Mouse (Mus musculus) erythroblast, embryonic 14.5 days (primary cell): ENCODE measurements around the gene Mogat2. TPM values are rescaled to one million over a fixed set of nuclear protein-coding genes. Genes with fewer than 3 reads are reported as not detected.

Experiments used
- H3K27me3 ChIP-seq: 2 replicates; pipeline ENCODE4 v1.6.1; 2012; ENCODE audit warnings: inconsistent platforms; ENCODE audit not compliant: control insufficient read depth
- H3K36me3 ChIP-seq: 2 replicates; pipeline ENCODE4 v1.6.1; 2012; ENCODE audit warnings: mild to moderate bottlenecking, inconsistent platforms; ENCODE audit not compliant: control insufficient read depth
- H3K4me1 ChIP-seq: 2 replicates; pipeline ENCODE4 v1.6.1; 2012; ENCODE audit warnings: inconsistent platforms; ENCODE audit not compliant: control insufficient read depth
- H3K4me3 ChIP-seq: replicated peaks from 2 replicates; pipeline ENCODE3; 2012; ENCODE audit warnings: moderate library complexity, mild to moderate bottlenecking, inconsistent platforms
- H3K9me3 ChIP-seq: 2 replicates; pipeline ENCODE4 v1.6.1; 2012; ENCODE audit warnings: low read length, inconsistent platforms, mixed read lengths; ENCODE audit not compliant: control insufficient read depth
- GATA1 ChIP-seq: IDR thresholded peaks from 2 replicates; pipeline ENCODE4 v1.6.1; 2012; ENCODE audit warnings: low read length, inconsistent platforms, mixed read lengths
- TAL1 ChIP-seq: IDR thresholded peaks from 3 replicates; pipeline ENCODE4 v1.6.1; 2012; ENCODE audit warnings: low read length, inconsistent platforms, mixed read lengths
- polyA plus RNA-seq: library from polyadenylated mRNA; stranded (reverse); fragments of >175 nt; gene quantifications from 2 replicates; pipeline ENCODE4 v1.2.3, GENCODE M21; 2012

The Mogat2 gene
- polyA plus RNA-seq, 1 experiment, result not detected

DNA sequence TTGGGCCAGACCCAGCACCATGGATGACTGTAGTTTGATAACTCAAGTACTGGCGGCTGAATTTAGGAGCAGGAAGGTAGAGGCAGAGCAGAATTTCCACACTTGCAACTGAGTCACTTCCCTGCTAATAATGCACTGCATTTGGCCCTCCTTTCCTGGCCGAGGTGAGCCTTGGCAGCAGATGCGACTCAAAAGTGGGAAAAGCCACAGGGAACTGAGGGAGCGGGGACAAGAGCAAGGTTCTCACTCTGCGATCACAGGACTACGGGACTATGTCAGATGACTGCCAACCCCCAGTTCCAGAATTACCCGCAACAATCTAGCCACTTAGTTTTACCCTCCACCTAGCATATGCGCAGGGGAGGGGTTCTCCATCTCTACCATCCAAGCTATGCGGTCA is 59.1 kb downstream of the Mogat2 start:
- no peak overlapping the region for H3K4me3 ChIP-seq
- H3K36me3 ChIP-seq, result peaks cover 3% of the 10 kb centered on the region; the same call in 1 of the 2 replicates
- no peaks in the 10 kb centered on the region for H3K9me3 ChIP-seq
- peaks cover 16% of the 10 kb centered on the region for H3K4me1 ChIP-seq
- TF ChIP-seq GATA1 (no peak), TAL1 (no peak)
- H3K27me3 ChIP-seq, result peaks cover 30% of the 10 kb centered on the region

DNA sequence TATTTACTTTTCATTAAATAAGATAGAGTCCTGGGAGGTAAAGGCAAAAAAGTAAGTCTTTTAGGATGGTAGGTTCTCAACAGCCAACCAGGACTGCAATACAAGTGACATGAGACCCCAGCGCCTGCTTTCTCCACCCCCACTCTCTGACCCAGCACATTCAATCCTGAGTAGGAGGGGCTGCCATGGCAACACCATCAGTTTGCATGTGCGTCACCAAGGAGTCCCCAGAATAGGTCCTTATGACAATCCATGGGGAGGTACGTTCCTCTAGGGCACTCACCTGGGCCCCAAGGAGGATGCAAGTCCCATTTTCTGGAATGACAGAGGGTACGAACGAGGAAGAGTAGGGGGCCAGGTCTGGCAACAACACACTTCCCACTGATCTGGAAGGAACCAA is 61.0 kb downstream of the Mogat2 start:
- peaks cover 9% of the 10 kb centered on the region for H3K4me1 ChIP-seq
- TF ChIP-seq GATA1 (no peak), TAL1 (no peak)
- H3K4me3 ChIP-seq, result no peak overlapping the region
- H3K9me3 ChIP-seq, result no peaks in the 10 kb centered on the region
- H3K36me3 ChIP-seq, result peaks cover 3% of the 10 kb centered on the region; the same call in 1 of the 2 replicates
- peaks cover 18% of the 10 kb centered on the region for H3K27me3 ChIP-seq

DNA sequence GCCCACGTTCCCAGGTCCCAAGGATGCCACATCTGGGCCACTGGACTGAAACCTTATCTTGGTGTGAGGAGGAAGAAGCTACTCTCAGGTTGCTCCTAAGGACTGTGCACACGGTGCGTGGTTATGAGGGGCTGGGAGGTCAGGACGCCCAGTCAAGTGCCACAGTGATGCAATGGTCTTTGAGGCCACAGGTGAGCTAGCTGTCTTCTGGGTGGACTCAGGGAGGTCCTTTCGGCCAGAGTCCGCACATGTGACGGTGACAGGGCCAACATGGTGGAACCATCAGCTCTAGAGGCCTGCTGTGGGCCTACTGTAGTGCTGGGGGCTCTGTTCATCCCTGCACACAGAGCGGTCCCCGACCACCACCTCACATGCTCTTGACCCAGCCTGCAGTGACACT is 62.8 kb downstream of the Mogat2 start:
- H3K27me3 ChIP-seq, result peaks cover under 1% of the 10 kb centered on the region
- no peak overlapping the region for H3K4me3 ChIP-seq
- TF ChIP-seq TAL1 (no peak), GATA1 (no peak)
- peaks cover 3% of the 10 kb centered on the region; the same call in 1 of the 2 replicates for H3K36me3 ChIP-seq
- H3K9me3 ChIP-seq, result no peaks in the 10 kb centered on the region
- peaks cover 2% of the 10 kb centered on the region; the same call in 1 of the 2 replicates for H3K4me1 ChIP-seq

DNA sequence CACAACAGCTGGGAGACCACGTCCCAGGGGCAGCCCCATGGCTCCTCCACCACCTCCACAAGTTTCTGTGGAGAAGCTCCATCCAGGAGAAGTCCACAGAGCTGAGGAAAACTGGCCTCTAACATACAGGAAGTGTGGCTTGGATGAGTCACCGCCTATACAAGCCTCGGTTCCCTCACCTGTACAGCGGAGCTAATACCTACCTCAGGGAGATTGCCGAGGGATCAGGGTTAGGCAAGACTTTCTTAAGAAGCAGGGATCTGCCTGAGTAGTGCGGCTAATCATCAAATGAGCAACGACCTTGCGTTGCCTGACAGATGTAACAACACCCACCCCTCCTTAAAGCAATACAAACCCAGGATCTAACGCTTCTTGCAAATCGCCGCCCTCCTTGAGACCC is 63.3 kb downstream of the Mogat2 start:
- TF ChIP-seq GATA1 (no peak), TAL1 (no peak)
- Histone ChIP-seq H3K36me3 (peaks cover 3% of the 10 kb centered on the region; the same call in 1 of the 2 replicates), H3K4me1 (peaks cover 1% of the 10 kb centered on the region; the same call in 1 of the 2 replicates), H3K9me3 (no peaks in the 10 kb centered on the region), H3K4me3 (no peak overlapping the region), H3K27me3 (no peaks in the 10 kb centered on the region; the same call in 1 of the 2 replicates)

DNA sequence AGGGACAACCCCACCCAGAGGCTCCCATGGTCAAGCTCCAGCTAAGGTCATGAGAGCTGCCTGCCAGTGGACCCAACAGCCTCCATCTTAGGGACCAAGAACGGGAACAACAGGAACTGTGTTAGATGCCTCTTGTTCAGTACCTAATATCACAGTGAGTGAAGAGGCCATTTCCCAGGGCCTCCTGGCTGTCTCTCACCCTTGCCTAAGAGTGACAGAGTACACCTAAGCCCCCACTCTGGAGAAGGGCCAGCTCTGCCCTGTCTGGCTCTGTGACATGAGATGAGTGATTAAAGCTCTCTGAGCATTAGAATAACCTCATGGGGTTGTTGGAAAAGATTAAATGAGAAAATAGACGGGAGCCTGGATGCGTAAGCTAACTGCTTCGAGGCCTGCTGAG is 64.4 kb downstream of the Mogat2 start:
- H3K4me1 ChIP-seq, result no peaks in the 10 kb centered on the region
- H3K9me3 ChIP-seq, result no peaks in the 10 kb centered on the region
- no peak for TF ChIP-seq GATA1
- no peak for TF ChIP-seq TAL1
- H3K27me3 ChIP-seq, result no peaks in the 10 kb centered on the region; the same call in 1 of the 2 replicates
- H3K36me3 ChIP-seq, result peaks cover 3% of the 10 kb centered on the region; the same call in 1 of the 2 replicates
- H3K4me3 ChIP-seq, result no peak overlapping the region

DNA sequence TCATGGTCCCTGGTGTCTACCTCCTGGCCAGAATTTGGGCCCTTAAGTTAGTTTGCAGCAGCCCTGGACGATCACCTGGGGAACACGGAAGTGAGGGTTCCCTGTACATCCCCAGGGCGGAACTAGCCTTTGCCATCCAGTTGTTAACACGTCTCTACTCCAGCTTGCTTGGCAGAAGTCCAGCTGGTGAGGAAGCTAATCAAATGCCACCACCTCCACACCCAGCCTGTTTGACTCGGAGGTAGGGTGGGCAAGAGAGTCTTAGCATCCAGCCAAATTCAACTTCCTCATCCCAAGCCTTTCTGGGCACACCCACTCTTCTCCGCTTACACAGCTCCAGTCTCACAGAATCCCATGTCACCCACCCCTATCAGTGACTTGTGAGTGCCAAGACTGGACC is 65.5 kb downstream of the Mogat2 start:
- H3K36me3 ChIP-seq, result peaks cover 3% of the 10 kb centered on the region; the same call in 1 of the 2 replicates
- no peaks in the 10 kb centered on the region for H3K9me3 ChIP-seq
- H3K27me3 ChIP-seq, result no peaks in the 10 kb centered on the region; the same call in 1 of the 2 replicates
- no peak overlapping the region for H3K4me3 ChIP-seq
- TF ChIP-seq TAL1 (no peak), GATA1 (no peak)
- H3K4me1 ChIP-seq, result no peaks in the 10 kb centered on the region

DNA sequence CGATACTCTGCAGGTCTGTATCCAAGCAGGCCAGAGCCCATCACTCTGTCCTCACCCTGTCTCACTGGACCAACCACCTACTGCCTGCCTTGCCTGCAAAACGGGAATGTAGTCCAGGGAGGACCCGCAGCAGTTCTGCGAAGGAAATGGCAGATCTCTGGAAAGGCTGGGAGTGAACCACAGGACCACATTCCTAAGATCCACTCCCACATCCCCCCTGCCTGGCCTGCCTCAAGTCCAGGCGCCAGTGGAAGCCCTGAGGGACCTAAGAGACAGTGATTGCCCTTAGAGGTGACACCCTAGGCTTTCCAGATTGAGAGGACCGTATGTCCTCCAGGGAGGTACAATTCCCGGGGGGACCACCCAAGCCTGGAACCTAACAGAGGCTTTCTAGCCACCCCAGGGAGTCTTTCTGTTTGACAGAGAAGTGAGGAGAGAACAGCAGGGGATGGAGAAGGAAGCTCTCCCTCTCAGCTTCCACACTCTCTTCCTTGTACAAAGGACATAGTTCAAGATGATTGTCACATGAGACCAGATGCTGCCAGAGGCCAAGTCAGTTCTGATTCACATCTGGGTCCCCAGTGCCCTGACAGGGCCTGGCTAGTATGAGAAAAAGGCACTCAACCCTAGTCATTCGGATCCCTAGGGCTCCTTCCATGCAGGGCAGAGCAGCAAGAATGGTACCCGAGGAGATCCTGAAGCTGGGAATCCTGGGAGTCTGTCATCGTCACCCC is 66.5 kb downstream of the Mogat2 start:
- H3K4me3 ChIP-seq, result no peak overlapping the region
- H3K4me1 ChIP-seq, result no peaks in the 10 kb centered on the region
- H3K27me3 ChIP-seq, result no peaks in the 10 kb centered on the region; the same call in 1 of the 2 replicates
- no peak for TF ChIP-seq GATA1
- TF ChIP-seq TAL1, result no peak
- no peaks in the 10 kb centered on the region for H3K9me3 ChIP-seq
- peaks cover 3% of the 10 kb centered on the region; the same call in 1 of the 2 replicates for H3K36me3 ChIP-seq

DNA sequence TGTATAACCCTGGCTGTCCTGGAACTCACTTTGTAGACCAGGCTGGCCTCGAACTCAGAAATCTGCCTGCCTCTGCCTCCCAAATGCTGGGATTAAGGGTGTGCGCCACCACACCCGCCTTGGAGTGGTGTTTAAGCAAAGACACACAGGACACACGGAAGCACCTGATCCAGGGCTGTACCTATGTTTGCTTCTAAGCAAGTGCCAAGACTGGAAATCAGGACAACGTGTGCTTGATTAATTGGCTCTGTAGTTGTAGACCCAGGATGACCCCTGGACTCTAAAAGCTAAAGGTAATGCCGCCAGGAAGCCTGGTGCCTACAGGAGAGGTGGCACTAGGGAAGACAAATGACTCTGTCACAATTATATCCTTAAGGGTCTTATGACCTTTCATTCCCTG is 67.9 kb downstream of the Mogat2 start:
- Histone ChIP-seq H3K9me3 (no peaks in the 10 kb centered on the region), H3K4me3 (no peak overlapping the region), H3K27me3 (no peaks in the 10 kb centered on the region; the same call in 1 of the 2 replicates), H3K36me3 (no peaks in the 10 kb centered on the region; the same call in 1 of the 2 replicates), H3K4me1 (no peaks in the 10 kb centered on the region)
- TF ChIP-seq TAL1 (no peak), GATA1 (no peak)

DNA sequence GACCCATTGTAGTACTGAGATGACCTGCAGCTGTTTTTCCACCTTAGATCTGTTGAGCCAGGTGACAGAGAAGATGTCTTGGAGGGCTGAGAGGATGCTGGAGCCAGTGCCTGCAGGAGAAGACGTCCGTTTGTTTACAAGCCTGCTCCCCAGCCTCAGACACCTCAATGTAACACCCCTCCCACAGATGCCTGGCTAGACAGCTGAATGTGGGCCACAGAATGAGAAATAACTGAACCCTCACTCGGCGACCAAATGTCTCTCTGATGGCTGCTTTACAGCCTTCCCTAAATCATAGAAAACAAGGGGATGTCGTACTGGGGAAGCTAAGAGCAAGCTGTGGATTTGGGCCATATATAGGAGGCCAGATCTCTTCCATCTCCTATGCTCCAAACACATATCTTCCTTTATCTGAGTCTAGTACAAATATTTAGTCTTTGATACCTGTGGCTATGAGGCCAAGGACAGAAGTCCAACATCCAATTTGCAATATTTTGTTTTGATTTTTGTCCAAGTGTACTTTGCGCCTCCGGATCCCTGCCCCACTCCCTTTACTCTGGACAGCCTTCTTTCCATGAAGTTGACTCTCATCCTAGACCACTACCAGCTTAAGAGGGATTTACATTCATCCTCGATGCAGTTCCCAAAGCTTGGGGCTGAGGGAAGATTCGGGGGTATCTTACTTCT is 68.6 kb downstream of the Mogat2 start:
- Histone ChIP-seq H3K27me3 (no peaks in the 10 kb centered on the region; the same call in 1 of the 2 replicates), H3K36me3 (no peaks in the 10 kb centered on the region; the same call in 1 of the 2 replicates), H3K4me3 (no peak overlapping the region), H3K4me1 (no peaks in the 10 kb centered on the region), H3K9me3 (no peaks in the 10 kb centered on the region)
- no peak for TF ChIP-seq GATA1
- no peak for TF ChIP-seq TAL1

Other genes starting within 250 kb of the Mogat2 start
- gene Uvrag, start 97.5 kb downstream of the Mogat2 start, polyA plus RNA-seq, result 0.36 and 0.43 TPM in 2 replicates
- 0.08 and 0.21 TPM in 2 replicates for gene Dgat2, start 55.9 kb downstream of the Mogat2 start, polyA plus RNA-seq
- gene Map6, start 28.8 kb upstream of the Mogat2 start, polyA plus RNA-seq, result not detected in 2 replicates
- 0.15 and 0.21 TPM in 2 replicates for gene Serpinh1, start 114.6 kb upstream of the Mogat2 start, polyA plus RNA-seq
- 0.03 and 0.09 TPM in 2 replicates for gene Gdpd5, start 142.8 kb upstream of the Mogat2 start, polyA plus RNA-seq
- gene Klhl35, start 227.4 kb upstream of the Mogat2 start, polyA plus RNA-seq, result not detected in 2 replicates
- 40.9 and 83.1 TPM in 2 replicates for gene Rps3, start 245.1 kb upstream of the Mogat2 start, polyA plus RNA-seq